Mouse (Mus musculus): ENCODE results near the gene S1pr4.
A peak's percentile ranks its signal among the peaks of the same experiment; 100 is the strongest.

The S1pr4 gene

GRCm38 (mm10) chr10:81500032-81500431, at the start of gene S1pr4:
Gene S1pr4 (minus strand): TSS chr10:81500132.
- DNase-seq = no peak

- DNase-seq = peak; percentile 46
Measured at GRCm38 (mm10) chr10:81548944-81549343, 49.0 kb upstream of the S1pr4 start.

- peak; percentile 62 for DNase-seq
Measured at GRCm38 (mm10) chr10:81546788-81547571, 47.0 kb upstream of the S1pr4 start.

GRCm38 (mm10) chr10:81546332-81546731, 46.4 kb upstream of the S1pr4 start:
- DNase-seq = peak; percentile 59

- peak; percentile 100 for DNase-seq
Measured at GRCm38 (mm10) chr10:81545161-81545747, 45.3 kb upstream of the S1pr4 start, which contains the start of gene Gna11. Gene Gna11 (minus strand): TSS chr10:81545190.

- DNase-seq = no peak
Measured at GRCm38 (mm10) chr10:81544296-81545160, 44.6 kb upstream of the S1pr4 start.

GRCm38 (mm10) chr10:81543633-81544032, 43.7 kb upstream of the S1pr4 start:
- DNase-seq = peak; percentile 74

GRCm38 (mm10) chr10:81542727-81543460, 43.0 kb upstream of the S1pr4 start:
- DNase-seq = peak; percentile 59

- DNase-seq = no peak
Measured at GRCm38 (mm10) chr10:81541803-81542202, 41.9 kb upstream of the S1pr4 start.

- DNase-seq = no peak
Measured at GRCm38 (mm10) chr10:81541363-81541762, 41.4 kb upstream of the S1pr4 start.

- DNase-seq = no peak
Measured at GRCm38 (mm10) chr10:81538321-81539048, 38.6 kb upstream of the S1pr4 start.

GRCm38 (mm10) chr10:81537429-81537828, 37.5 kb upstream of the S1pr4 start:
- no peak for DNase-seq

- no peak for DNase-seq
Measured at GRCm38 (mm10) chr10:81536734-81537133, 36.8 kb upstream of the S1pr4 start.

- no peak for DNase-seq
Measured at GRCm38 (mm10) chr10:81534826-81535225, 34.9 kb upstream of the S1pr4 start.

- DNase-seq = peak; percentile 64
Measured at GRCm38 (mm10) chr10:81526779-81527178, 26.8 kb upstream of the S1pr4 start.

- no peak for DNase-seq
Measured at GRCm38 (mm10) chr10:81525017-81525694, 25.2 kb upstream of the S1pr4 start.

GRCm38 (mm10) chr10:81524051-81524605, 24.2 kb upstream of the S1pr4 start, which contains the start of gene Gna15:
Gene Gna15 (minus strand): TSS chr10:81524225.
- DNase-seq = no peak

- DNase-seq = no peak
Measured at GRCm38 (mm10) chr10:81523570-81523969, 23.6 kb upstream of the S1pr4 start.

GRCm38 (mm10) chr10:81523142-81523541, 23.2 kb upstream of the S1pr4 start:
- no peak for DNase-seq

GRCm38 (mm10) chr10:81519978-81520365, 20.0 kb upstream of the S1pr4 start:
- no peak for DNase-seq

All from cerebellum, adult 9-11 months (tissue).